Mouse (Mus musculus) neural tube, embryonic 11.5 days (tissue): ENCODE data around the gene Rbm14. TPM values are rescaled to one million over a fixed set of nuclear protein-coding genes. Genes with fewer than 3 reads are reported as not detected.

Experiments
- polyA plus RNA-seq: library from polyadenylated mRNA; unstranded; fragments of >200 nt; fragmentation: Nextera tagmentation; extraction: Ambion mirVana; gene quantifications from 2 replicates; pipeline ENCODE4 v1.2.1, GENCODE M21; 2014

Gene Rbm14
- polyA plus RNA-seq, 1 experiment from 2014 or later, result 116 TPM

Other genes with a start within 250 kb of the Rbm14 start
- 10.0 and 10.5 TPM in 2 replicates for gene Lrfn4, start 196.0 kb downstream of the Rbm14 start, polyA plus RNA-seq
- 68.8 and 73.6 TPM in 2 replicates for gene Rce1, start 186.0 kb downstream of the Rbm14 start, polyA plus RNA-seq
- 2.5 and 2.7 TPM in 2 replicates for gene Gm960, start 113.0 kb downstream of the Rbm14 start, polyA plus RNA-seq
- gene Sptbn2, start 100.5 kb downstream of the Rbm14 start, polyA plus RNA-seq, result 23.4 and 26.1 TPM in 2 replicates
- 133 and 136 TPM in 2 replicates for gene Rbm4b, start 55.1 kb downstream of the Rbm14 start, polyA plus RNA-seq
- gene Rbm4, start 17.7 kb downstream of the Rbm14 start, polyA plus RNA-seq, result 131 and 134 TPM in 2 replicates
- 8.5 and 24.4 TPM in 2 replicates for gene Gm21992, start within 50 bp of the Rbm14 start, polyA plus RNA-seq
- 41.4 and 41.5 TPM in 2 replicates for gene Ccs, start 27.7 kb upstream of the Rbm14 start, polyA plus RNA-seq
- 0.13 TPM in 1 of 2 replicates, not detected in the other for gene Ccdc87, start 27.7 kb upstream of the Rbm14 start, polyA plus RNA-seq
- gene Ctsf, start 43.5 kb upstream of the Rbm14 start, polyA plus RNA-seq, result 40.6 and 41.8 TPM in 2 replicates
- 5.9 and 6.5 TPM in 2 replicates for gene Actn3, start 66.3 kb upstream of the Rbm14 start, polyA plus RNA-seq
- gene Zdhhc24, start 67.0 kb upstream of the Rbm14 start, polyA plus RNA-seq, result 12.1 and 14.1 TPM in 2 replicates
- gene Bbs1, start 95.0 kb upstream of the Rbm14 start, polyA plus RNA-seq, result 4.8 and 7.9 TPM in 2 replicates
- 164 and 171 TPM in 2 replicates for gene Dpp3, start 116.7 kb upstream of the Rbm14 start, polyA plus RNA-seq
- gene Peli3, start 131.5 kb upstream of the Rbm14 start, polyA plus RNA-seq, result 3.4 and 3.5 TPM in 2 replicates
- 143 and 150 TPM in 2 replicates for gene Mrpl11, start 150.5 kb upstream of the Rbm14 start, polyA plus RNA-seq
- gene Npas4, start 178.7 kb upstream of the Rbm14 start, polyA plus RNA-seq, result 0.12 TPM in 1 of 2 replicates, not detected in the other
- gene Slc29a2, start 212.2 kb upstream of the Rbm14 start, polyA plus RNA-seq, result 3.9 and 6.2 TPM in 2 replicates
- 37.9 and 39.8 TPM in 2 replicates for gene B4gat1, start 227.2 kb upstream of the Rbm14 start, polyA plus RNA-seq
- gene AC124502.3, start 227.3 kb upstream of the Rbm14 start, polyA plus RNA-seq, result 1.2 and 2.8 TPM in 2 replicates
- 65.5 and 78.9 TPM in 2 replicates for gene Brms1, start 229.7 kb upstream of the Rbm14 start, polyA plus RNA-seq
- 1.1 and 2.3 TPM in 2 replicates for gene Rin1, start 238.8 kb upstream of the Rbm14 start, polyA plus RNA-seq